Mouse (Mus musculus) spleen, postnatal 10 days (tissue): ENCODE data around the gene Alg12.
"Not testable (repeated sequence)": the region's sequence is repeated elsewhere in the genome, so short reads cannot be mapped to it uniquely, and the experiment has no call there.

Experiments
- DNase-seq, 2 experiments: peaks; one replicate each; pipeline ENCODE4 v3.0.0; 2021 to 2022; ENCODE audit warnings: low spot score in 2 of 2

Alg12 gene

DNA sequence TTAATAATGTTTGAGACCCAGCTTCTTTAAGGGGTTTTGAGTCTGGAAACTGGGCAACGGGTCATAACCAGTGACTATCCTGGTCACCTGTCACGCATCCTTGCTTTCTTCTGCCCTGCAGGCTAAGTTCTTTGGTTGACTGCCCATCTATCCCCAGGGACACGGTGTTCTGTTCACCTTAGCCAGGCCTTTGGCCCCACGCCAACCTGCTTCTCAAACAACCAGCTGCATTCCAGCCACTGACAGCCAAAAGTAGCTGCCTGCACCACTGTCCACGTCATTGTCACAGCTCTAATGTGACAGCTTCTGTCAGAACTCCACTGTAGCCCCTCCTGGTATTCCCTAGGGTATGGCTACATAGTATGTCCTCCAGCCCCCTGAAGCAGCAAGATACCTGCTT, 12.4 kb upstream of the Alg12 start:
- no peak for DNase-seq

DNA sequence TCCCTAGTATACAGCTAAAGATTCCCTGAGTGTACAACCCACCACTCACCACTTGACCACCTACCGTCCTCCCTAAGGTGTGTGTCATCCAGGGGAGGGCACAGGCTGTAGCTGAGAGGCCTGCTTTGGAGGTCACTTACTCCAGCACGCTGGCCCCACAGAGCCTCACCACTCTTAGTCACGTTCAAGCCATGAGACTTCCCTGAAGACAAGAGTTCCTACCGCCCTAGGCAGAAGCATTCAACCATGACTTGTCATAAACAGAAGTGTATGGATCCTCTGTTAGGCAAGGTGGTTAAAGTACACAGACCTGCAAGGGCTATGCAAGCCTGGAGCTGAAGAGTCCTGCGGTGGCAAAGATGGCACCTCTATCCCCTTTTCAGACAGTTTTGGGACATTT, 11.6 kb upstream of the Alg12 start:
- DNase-seq = no peak

DNA sequence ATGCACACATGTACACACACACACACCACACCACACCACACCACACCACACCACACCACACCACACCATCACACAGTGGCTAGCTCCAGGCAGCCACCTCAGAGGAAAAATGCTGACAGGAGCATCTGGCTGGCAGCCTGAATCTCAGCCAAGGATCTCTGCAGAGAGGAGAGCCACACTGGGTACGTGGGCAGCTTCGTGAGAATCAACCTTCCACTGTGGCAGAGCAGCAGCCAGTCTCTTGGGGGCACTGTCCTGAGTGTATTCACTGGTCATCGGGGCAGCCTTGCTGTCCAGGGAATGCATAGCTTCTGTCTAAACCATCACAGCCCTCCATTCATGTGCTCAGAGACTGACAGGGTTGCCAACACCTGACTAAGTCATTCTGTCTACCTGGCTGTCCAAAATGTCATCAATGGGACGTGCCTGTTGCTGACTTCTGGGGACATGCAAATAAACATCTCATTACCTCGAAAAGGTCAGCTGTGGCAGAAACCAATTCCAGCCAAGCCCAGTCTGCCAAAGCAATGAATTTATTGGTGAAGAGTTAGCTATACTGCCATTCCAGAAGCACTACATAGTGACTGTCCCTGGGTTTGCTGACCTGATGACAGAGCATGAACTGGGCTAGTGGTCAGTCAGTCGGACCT, 10.8 kb upstream of the Alg12 start:
- no peak for DNase-seq

DNA sequence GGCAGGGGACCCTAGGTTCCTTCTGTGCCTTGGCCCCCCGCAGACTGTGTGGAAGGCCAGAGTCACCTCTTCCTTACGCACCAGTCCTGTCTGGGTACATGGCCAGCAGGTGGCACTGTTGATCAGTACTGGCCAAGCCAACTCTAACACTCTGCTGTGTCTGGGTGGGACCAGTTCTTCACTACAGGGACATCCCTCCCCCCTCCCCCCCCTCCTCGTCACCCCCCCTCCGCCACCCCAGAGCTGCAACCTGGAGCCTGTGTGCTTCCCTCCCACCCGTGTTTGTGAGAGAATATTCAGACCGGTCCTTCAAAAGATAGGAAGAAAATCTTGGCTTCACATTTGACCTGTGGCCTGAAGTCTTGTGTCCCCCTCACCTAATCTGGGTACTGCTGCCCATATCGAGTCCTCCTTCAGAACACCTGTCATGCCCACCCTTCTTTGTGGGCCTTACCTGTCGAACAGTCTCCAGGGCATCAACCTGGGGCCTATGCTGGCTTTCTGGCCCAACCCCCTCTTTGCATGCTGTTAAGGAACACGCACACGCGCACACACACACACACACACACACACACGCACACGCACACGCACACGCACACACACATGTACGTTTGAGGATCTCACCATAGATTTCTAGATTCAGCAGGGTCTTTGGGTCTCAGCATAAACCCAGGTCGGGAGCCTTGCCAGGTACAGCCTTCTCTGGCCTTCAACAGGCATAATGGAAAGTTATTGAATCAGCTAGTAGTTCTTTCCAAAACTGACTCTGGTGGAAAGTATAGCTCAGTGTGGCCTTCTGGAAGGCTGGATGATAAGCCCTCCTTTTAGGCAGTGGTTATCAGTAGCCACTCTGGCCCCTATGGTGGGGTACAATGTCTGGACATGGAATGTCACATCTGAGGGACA, 9.9 kb upstream of the Alg12 start:
- peak; percentile 78 to 92 for DNase-seq

DNA sequence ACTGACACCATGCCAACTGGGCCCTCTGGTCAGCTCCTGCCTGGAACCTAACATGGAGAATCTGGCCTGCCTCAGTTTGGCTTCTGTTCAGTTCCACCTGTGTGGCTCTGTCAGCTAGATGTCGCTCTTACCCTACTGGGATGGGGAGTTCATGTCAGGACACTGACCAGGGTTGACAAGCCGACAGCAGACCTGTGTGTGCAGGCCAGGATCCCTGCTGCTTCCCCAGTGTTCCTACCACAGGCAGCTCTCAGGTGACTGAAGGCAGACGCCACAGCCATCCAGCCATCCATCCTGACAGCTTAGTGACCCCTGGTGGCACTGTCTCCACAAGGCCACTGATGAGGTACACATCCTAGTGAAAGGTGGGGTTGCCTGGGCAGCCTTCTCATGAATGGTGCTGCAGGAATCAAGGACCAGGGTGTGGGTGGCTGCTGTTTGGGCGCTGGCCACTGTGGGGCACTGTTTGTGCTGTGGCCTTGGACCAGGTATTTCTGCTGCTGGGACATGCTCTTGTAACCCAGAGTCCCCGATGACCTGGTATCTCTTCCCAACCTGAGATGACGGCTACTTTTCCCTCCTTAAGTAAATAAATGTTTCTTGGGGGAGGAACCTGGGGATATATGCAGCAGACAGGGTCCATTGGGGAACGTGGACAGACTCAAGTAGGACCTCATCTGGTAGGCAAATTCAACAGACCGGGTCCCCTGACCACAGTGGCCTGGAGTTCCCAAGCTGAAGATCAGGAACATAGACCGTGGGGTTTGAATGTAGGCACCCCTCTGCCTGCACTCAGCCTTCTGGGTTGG, 9.1 kb upstream of the Alg12 start:
- peak; percentile 57 to 80 for DNase-seq

DNA sequence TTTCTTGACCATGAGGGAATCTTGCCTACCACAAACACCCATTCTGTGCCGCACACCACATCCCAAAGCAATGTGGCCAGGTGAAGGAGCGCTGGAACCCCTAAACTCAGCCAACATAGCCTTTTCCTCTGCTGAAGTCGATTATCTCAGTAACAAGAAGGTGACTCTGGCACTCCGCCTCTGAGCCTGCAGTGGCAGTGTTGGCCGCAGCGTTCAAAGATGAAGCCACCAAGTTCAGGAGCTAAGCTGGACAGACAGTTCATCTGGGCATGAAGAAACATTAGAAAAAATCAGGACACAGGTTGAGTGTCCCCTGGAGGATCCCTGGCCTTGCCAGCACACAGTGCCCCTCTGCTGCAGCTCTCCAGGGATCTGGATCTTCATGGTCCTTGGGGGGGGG, 8.3 kb upstream of the Alg12 start:
- DNase-seq = no peak

DNA sequence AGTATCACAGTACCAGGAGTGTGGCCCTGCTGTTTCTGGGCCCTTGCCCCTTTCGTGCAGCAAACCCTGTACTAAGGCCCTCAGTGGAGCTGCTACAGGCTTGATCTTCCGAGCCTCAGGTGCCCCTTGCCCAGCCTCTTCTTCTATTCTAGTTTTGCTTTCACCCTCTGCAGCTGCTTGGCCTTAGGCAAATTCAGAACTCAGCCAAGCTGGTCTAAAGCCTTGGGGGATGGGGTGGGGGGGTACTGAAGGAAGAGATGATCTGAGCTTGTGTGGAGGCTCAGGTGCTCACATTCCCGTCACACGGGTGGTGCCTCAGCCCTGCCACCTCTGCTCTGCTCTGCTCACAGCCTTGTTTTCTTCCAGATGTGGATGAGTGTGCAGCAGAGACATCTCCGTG, 4.3 kb upstream of the Alg12 start:
- no peak for DNase-seq

DNA sequence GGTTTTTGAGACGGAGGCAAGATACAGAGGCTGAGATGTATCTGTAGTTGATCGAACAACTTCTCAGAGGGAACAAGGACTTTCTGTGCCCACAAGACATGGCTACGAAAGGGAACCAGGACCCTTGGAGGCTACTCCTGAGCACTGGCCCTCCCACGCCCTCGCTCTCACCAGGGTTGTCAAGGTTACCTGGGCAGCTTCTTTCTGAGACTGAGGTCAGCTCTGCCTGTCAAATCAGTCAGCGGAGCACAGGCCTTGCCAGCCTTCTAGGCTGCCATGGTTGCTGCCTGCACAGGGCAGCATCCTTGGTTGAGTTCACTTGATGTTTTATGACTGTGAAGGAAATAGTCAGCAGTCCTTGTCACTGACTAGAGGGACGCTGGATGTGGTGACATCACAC, 3.4 kb upstream of the Alg12 start:
- no peak for DNase-seq

DNA sequence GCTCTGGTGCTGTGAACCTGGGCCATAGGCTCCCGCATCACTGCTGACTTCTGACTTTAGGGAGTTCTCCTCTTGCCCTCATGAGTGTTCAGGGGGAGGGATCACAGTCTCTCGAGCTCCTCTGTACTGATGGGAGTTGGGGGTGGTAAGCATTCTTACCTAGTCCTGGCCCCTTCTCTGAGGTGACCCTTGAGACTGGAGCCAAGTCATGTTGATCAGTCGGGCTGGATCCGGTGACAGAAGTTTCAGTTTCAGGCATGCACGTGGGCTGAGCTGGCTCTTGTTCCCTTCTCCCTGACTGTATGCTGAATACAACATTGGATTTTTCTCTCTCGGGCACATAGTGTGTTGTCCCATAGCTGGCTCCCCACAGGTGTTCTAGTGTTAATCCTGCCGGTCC, 2.3 kb upstream of the Alg12 start:
- DNase-seq = no peak

DNA sequence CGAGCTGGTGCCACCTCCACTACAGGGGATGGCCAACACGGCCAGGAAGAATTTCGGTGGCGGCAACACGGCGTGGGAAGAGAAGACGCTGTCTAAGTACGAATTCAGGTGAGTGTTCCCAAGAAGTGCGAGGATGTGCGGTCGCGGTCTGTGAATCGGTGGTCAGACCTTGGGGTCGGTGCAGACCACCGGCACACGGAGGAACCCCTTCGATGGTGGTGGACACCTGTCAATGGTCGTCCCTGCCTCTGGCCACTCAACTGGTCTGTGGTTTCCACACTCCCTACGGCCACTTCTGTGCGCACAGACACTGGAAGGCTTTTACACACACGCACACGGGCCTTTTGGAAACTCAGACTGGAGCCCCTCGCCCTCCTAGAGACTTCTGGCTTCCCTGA, 787 bp upstream of the Alg12 start:
- no peak for DNase-seq

DNA sequence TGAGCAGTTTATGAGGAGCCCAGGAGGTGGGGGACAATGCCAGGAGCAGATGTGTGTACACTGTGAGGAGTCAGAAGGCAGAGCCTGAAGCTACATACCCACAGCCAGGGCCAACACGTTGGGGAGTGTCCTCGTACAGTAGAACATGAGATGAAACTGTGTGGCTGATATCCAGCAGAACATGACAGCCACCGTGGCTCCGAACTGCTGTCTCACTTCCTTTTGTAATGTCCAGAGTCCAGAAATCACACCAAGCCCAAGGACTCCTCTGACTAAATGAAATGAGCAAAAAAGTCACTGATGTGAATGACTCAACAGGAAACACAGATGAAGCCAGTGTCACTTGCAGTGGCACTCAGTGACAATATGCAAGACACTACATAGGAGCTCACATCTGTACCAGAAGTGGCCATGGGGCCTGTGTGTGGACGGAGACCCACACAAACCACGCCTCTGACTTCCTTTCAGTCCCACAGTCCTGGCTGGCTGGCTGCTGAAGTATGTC, 3.9 kb downstream of the Alg12 start:
- DNase-seq = no peak

DNA sequence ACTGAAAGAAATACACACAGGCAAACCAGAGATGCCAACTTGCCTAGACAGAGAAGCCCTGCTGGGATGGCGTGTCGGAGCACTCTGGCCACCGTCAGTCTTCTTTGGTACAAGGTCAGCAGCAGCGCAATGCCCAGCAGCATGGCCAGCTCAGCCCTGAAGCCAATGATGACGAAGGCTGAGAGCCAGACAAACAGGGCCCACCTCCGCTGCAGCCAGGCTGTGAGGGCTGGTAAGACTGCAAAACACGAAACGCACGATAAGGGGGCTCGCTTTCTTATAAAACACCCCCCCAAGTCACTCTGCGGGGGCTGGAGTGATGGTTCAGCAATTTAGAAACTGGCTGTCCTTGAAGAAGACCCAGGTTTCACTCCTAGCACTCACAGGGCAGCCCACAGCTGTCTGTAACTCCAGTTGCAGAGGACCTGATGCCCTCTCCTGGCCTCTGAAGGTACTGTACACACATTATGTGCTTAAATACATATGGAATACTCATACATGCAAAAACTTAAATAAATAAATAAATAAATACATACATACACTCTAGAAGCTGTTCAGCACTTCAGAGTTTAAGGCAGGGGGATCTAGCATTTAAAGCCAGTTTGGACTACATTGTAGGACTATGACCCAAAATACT, 4.6 kb downstream of the Alg12 start:
- DNase-seq = peak in 1 of 2 experiments; percentile 34

DNA sequence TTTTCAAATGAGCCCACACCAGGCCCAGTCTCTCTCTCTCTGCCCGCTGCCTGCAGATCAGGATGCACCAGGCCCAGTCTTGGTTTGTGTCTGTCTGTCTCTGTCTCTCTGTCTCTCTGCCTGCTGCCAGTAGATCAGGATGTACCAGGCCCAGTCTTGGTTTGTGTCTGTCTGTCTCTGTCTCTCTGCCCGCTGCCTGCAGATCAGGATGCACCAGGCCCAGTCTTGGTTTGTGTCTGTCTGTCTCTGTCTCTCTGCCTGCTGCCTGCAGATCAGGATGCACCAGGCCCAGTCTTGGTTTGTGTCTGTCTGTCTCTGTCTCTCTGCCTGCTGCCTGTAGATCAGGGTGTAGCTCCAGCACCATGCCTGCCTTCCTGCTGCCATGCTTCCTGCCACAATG, 5.2 kb downstream of the Alg12 start:
- not testable (repeated sequence) for DNase-seq

DNA sequence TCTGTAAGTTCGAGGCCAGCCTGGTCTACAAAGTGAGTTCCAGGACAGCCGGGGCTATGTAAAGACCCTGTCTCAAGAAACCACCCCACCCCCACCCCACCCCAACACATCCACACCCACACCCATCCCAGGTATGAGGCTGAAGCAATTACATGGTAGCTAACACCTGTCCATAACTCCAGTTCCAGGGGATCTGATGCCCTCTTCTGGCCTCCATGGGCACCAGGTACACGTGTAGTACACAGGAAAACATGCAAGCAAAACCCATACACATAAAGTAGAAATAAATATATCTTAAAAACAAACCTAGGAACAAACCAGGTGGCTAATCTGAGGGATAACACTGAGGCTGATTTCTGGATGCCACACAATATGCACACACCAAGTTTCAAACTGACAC, 5.9 kb downstream of the Alg12 start:
- DNase-seq = no peak

DNA sequence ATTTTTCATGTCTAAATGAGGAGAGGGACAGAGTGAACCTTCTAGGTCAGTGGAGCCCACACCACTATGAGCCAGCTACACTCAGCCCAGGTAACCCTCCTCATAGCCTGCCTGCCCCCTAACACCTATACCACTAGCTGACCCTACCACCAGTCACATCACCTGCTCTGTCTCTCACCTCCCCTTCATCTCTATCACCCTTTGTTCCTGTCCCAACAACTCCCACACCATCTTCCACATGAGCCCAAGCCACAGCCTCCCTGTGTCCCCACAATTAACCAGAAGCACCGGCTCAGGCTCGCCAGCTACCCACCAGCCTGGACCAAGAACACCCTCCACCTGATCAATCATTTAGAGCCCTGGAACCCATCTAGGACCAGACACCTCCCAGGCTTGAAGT, 8.7 kb downstream of the Alg12 start:
- DNase-seq = no peak

DNA sequence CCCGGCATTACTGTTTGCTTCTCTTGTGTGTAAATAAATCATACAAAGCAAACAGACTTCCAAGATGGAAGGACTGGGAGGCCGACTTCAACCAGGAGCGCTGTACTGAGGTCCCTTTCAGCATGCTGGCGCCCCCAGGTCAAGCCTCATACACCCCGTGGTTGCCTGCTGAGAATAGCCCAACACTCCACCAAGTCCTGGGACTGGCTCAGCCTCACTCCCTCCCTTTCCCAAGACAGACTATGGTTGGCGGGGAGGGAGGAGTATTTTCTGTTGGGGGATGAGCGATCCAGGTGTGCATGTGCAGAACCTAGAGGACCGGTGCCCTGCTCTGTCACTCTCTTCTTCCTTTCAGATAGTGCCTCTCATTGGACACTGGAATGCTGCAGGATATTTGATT, 11.0 kb downstream of the Alg12 start:
- no peak for DNase-seq

DNA sequence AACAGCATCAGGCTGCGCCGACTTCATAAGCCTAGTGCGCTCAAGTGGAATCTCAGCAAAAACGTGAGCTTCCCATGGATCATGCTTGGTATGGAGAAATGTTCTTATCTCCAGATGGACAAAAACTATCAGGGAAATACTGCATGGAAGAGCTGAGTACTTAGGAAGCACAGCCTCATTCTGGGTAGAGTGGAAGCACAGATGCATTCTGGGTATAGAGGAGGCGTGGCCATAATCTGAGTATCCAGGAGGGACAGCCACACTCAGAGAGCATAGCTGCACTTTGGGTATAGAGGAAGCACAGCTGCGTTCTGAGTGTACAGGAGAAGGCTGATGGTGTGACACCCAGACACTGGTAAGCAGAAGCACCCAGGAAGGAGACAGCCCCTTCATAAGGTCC, 16.8 kb downstream of the Alg12 start:
- peak in 1 of 2 experiments; percentile 13 for DNase-seq

DNA sequence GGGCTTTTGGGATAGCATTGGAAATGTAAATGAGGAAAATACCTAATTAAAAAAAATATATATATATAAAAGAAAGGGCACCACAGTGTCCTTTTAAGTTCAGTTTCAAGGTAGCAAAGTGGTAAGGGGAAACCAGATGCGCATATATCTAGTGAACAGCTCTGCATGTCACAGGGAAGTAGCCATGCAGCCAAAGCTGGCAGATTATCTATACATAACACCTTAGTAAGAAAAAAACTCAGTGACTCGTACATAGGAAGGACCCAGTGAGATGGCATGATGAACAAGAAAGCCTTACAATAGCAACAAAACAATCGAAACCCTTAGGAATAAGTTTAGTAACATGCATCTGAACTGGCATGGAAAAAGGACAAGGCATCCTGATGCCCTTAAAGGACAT, 17.2 kb downstream of the Alg12 start:
- peak in 1 of 2 experiments; percentile 3 for DNase-seq

DNA sequence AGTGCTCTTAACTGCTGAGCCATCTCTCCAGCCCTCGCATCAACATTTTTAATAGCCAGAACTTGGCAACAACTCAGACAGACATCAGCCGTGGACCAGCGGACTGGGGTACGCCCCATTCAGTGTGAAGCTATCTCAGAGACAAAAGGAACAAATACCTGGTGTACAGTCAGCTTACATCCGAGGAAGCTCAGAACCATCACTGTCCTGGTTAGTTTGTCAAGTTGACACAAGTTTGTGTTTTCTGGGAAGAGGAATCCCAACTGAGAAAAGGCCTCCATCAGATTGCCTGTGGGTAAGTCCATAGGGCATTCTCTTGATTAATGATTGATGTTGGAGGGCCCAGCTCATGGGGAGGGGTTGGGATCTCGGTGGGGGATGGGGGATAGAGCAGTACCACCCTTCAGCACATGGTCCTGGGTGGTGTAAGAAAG, 18.2 kb downstream of the Alg12 start:
- peak in 1 of 2 experiments; percentile 3 for DNase-seq

DNA sequence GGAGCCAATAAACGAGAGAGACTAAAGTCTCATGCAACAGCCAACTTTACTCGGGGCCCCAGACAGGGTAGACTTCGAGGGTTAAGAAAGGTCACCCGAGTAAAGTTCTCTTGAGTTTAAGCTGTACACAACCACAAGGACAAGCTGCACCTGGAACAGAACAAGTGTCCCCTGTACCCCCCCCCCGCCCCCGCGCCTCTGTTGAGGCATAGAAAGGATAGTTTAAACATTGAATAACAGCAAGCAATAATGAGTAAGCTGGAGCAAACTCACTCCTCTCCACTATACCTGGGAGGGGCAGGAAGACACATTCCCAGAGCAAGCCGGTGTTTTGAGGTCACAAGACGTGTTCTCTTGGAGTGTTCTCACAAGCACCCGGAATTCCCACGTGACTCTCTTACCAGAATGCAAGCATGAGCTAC, 19.2 kb downstream of the Alg12 start:
- DNase-seq = no peak

DNA sequence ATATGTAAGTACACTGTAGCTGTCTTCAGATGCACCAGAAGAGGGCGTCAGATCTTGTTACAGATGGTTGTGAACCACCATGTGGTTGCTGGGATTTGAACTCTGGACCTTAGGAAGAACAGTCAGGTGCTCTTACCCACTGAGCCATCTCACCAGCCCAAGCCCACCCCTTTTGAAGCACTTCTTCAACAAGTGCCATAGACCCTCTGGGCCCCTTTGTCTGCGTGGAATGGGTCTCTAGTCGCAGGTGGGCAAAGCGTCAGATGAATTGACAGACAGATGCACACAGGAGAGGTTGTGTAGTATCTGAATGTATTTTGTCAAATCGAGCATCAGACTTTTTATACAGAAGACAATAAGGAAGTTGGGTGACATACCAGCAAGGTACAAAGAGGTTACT, 24.4 kb downstream of the Alg12 start:
- not testable (repeated sequence) for DNase-seq
